Mouse (Mus musculus) frontal cortex, postnatal 14 days (tissue): ENCODE measurements around the gene Dcbld1.
"Not testable (repeated sequence)": the region's sequence is repeated elsewhere in the genome, so short reads cannot be mapped to it uniquely, and the experiment has no call there.

ENCODE experiments used
- DNase-seq, 2 experiments: peaks; one replicate each; pipeline ENCODE4 v3.0.0; 2022; ENCODE audit warnings: low spot score in 2 of 2

The Dcbld1 gene

GRCm38 (mm10) chr10:52302271-52302670 is 68.9 kb downstream of the Dcbld1 start:
- DNase-seq: no peak

DNA sequence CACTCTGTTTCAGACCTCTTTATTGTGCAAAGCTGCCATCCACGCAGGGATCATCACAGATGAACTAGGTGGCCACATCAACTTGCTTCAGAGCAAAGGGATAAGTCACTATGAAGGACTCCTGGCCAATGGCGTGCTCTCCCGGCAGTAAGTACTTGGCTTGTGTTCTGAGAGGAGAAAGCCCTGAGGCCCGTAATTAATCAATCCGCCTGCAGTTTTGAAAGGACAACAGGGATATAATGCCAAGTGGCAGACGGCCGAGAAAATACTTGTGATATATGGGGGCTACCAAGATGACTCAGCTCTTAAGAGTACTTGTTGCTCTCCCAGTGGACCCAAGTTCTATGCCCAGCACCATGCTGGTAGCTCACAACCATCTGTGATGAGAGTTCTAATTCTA is 71.2 kb downstream of the Dcbld1 start:
- no peak for DNase-seq

DNA sequence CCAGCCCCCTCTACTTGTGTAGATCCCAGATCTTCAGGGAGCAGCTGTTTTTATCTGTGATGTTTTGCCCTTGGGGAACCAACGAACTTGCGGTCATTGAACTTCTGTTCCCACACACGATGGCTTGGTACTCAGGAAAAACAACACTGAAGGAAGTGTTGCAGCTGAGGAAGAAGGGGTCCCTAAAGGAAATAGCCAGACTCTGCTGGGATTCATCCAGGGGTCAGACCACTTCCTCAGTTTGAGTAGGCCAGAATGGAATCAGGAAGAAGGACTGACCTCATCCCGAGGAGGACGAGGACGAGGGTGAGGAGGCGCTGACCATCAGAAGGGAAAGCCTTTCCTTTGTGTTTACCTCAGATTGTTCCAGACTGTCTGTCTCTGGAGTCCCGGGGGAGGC is 75.8 kb downstream of the Dcbld1 start:
- DNase-seq: no peak

GRCm38 (mm10) chr10:52319506-52320286 is 86.3 kb downstream of the Dcbld1 start:
- DNase-seq: no peak

GRCm38 (mm10) chr10:52321918-52322317 is 88.5 kb downstream of the Dcbld1 start:
- DNase-seq: no peak

DNA sequence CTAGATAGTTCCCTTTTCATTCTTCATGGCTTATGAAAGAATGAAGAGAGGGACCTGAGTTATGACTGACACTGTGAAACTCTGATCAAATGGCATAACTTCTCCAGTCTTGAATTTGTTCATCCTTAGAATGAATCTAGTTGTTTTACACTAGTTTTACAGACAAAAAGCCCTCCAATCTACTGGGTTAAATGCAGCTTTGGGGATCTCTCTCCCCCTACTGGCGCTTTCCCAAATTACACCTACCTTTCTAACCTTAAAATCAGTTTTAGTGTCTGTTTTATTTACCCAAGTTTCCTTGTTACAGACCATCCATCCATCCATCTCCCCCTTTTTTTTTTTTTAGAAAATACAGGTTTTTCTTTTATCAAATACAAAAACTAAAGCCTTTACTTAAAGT is 97.6 kb downstream of the Dcbld1 start:
- peak in 1 of 2 experiments; percentile 42 for DNase-seq

DNA sequence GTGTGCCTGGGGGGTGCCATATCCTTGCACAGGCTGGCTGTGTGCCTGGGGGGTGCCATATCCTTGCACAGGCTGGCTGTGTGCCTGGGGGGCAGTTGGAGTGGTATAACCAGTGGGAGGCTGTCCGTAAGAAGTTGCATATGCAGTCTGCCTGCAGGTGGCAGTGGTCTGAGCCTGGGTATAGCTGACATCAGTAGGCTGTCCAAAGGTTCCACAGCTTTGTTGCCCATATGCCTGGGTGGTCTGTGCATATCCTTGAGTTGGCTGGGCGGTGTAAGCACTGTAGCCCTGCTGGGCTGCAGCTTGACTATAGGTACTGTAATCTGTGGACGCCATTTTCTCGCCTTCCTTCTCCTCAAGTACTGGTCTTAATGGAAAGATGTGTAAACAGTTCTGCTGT is 109.9 kb downstream of the Dcbld1 start:
- not testable (repeated sequence) for DNase-seq

- no peak for DNase-seq
These were observed 119.8 kb downstream of the Dcbld1 start for GRCm38 (mm10) chr10:52353184-52353583.

- DNase-seq: no peak
These were observed 125.0 kb downstream of the Dcbld1 start, which contains the start of gene Gm26741 for GRCm38 (mm10) chr10:52358467-52358866. Gm26741 (plus strand) TSS chr10:52358767.

- DNase-seq: no peak
These were observed 126.9 kb downstream of the Dcbld1 start for GRCm38 (mm10) chr10:52360241-52360735.

DNA sequence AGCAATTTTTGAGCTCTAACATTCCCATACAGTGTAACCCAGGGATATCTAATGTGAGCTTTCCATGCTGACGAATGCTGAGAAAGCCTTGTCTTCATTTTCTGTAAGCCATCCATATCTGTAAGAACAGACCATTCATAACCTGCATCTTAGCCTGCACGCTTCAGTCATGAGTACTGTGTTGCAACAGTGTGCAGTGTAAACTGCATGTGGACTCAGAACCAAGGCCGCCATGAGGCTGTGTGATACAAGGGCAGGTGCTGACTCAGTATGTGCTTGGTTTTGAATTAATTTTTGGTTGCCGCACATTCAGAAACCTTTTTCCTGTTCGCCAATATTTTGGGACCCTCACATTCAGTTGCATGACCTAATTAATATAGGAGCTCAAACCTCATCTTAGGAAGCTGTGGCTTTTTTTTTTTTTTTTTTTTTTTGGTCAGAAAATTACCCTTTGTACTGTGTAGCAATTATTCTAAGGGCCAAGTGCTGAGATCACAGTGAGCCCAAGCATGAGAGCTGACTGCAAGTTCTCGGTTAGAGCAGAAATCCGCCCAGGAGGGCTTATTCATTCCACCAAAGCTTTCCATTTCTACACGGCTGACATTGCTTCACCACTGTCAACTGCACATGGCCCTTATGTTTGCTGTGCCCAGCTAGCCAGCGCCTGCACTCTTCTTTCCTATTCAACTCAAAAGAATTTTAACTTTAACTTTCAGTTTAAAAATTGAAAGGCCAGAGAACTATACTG is 127.6 kb downstream of the Dcbld1 start:
- DNase-seq: no peak

GRCm38 (mm10) chr10:52368376-52368775 is 135.0 kb downstream of the Dcbld1 start:
- no peak for DNase-seq
